Mouse (Mus musculus) right cerebral cortex, postnatal 25 days (tissue): ENCODE measurements around the gene Gm49352.
"Not testable (repeated sequence)": the region's sequence is repeated elsewhere in the genome, so short reads cannot be mapped to it uniquely, and the experiment has no call there.

Experiments
- DNase-seq: peaks from one replicate; pipeline ENCODE4 v3.0.0; 2022

Gm49352 gene

GRCm38 (mm10) chr13:61568074-61568473 lies at the start of gene Gm49352:
Gm49352 (minus strand) TSS chr13:61568174.
- not testable (repeated sequence) for DNase-seq

DNA sequence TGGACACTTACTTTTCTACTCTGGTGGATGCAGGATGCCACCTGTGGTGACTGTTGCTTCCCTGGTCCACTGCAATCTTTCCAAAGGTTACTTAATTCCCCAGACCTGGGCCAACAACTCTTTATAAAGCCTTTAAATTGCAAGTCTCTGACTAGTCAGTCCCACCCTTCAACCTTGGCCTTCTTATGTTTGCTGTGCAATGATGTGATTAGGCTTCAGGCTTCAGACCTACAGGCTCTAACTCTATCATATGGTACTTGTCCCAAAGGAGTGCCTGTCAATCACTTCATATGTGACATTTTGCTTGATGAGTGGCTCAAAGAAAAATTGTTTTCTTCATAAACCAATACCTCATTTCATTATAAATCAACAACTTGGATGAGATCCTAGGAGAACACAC lies 2.1 kb upstream of the Gm49352 start, which contains the start of gene Cts3:
Gene Cts3 (minus strand): TSS at position 101 of the 400 bp plus-strand sequence.
- no peak for DNase-seq

DNA sequence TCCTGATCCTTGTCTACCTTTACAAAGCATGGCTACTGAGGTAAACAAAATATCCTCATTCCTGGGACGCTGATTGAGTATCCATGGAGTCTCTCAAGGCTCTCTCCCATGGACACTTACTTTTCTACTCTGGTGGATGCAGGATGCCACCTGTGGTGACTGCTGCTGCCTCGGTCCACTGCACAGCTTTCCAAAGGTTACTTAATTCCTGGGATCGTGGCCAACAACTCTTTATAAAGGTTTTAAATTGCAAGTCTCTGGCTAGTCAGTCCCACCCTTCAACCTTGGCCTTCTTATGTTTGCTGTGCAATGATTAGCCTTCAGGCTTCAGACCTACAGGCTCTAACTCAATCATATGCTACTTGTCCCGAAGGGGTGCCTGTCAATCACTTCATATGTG lies 26.3 kb downstream of the Gm49352 start, which contains the start of gene Ctsm:
Gene Ctsm (minus strand): TSS at position 209 of the 400 bp plus-strand sequence.
- no peak for DNase-seq
